Mouse (Mus musculus): ENCODE results near the gene Chst8.

Chst8 gene

DNA sequence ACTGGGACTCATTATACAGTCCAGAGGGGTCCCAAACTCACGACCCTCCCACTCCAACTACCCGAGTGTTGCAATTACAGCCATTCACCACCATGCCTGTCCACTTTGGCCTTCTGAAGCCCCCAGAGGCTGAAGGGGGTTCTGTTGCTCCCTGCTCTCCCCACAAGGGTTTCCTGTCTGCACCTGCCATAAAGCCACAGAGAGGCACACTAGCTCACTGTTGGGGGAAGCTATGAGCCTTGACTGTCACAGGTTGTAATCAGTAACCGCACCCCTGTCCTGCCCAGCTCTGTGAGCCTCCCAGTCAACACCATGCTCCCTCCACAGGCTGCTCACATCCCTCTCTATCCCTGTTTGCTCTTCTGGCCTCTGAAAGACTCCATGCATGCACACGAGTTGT lies 64.0 kb downstream of the Chst8 start:
- no peak for DNase-seq

DNA sequence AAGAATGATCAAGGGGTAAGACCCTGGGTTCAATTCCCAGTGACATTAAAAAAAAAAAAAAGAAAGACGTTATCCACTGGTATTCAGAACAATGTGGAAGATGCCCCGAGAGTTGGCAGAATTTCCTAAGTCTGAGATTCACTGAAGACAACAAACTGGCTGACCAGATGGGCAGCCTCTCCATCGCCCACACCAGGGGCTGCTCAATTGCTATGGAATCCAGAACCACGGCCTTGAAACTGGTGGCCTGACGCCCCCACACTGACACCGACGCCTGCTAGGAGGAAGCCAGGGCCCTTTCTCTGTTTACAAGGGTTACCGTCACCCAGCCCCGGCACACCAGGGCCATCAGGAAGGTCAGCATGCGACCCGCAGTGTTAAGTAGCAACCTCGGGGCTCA lies 64.8 kb downstream of the Chst8 start:
- DNase-seq = no peak

DNA sequence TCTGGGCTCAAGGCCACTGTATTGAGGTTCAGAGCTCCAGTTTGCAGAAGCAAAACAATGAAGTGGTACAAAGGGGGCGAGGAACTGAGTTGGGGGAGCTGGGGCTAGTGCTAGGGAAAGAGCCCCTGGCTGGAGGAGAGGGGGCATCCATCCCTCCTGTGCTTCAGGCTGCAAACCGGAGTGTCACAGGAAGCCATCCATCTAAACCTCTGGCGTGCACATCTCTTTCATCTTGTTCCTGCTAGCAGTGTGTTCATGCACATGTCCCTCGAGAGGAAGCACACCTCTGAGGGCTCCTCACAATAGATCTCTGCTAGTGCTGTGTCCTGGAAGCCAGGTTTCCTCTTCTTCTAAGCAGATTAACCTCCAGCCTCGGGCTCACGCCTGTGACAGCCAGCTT lies 65.9 kb downstream of the Chst8 start:
- peak; percentile 20 for DNase-seq

DNA sequence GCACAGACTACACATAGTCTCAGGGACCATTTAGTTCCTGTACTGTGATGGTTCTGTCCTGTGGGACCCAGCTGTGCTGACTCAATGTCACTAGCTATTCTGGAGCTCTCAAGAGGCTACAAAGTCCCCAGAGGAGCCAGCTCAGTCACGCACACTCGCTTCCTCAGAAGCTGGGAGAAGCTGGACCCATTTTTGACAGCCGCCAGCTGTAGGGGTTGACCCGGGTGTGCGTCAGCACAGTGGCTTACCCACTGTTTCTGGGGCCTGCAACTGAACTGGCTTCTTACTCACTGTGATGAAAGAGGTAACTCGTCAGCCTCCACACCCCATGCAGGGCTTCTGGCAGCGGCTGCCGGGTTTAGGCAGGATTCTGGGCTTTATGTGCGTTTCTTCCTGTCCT lies 66.3 kb downstream of the Chst8 start:
- DNase-seq = peak; percentile 64

DNA sequence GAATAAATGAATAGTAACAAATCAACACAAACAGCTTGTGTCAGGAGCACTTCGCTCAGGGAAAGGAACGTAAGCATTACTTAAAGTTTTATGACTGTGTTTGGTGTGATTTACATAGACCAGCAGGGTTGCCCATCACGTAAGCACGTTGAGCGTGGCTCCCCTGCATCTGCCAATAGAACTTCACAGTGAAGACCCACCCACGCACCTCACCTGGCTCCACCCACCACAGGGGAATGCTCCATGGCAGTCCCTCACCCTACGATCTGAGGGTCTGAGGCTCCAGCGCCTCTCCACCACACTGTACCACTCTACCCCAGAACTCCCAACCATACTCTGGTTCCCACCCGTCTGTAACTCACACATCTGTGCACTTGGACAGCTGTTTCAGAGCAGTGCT lies 67.1 kb downstream of the Chst8 start:
- DNase-seq = no peak

DNA sequence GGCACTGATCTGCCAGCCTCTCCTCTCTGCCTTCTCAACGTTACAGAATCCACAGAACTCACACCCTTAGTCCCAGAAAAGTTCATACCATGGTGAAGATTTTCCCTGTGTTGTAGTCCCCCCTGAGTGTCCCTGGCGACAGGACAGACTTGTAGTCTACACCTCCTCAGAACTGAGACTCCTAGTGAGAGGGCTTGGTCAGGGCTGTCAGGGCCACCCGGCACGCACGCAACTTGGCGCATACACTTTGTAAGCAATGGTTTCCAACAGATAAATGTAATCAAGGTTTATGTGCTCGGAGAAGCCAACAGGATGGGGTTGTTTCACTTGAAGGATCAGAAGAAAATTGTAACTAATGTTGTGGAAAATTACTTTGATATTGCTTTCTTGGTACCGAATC lies 67.5 kb downstream of the Chst8 start:
- DNase-seq = no peak

DNA sequence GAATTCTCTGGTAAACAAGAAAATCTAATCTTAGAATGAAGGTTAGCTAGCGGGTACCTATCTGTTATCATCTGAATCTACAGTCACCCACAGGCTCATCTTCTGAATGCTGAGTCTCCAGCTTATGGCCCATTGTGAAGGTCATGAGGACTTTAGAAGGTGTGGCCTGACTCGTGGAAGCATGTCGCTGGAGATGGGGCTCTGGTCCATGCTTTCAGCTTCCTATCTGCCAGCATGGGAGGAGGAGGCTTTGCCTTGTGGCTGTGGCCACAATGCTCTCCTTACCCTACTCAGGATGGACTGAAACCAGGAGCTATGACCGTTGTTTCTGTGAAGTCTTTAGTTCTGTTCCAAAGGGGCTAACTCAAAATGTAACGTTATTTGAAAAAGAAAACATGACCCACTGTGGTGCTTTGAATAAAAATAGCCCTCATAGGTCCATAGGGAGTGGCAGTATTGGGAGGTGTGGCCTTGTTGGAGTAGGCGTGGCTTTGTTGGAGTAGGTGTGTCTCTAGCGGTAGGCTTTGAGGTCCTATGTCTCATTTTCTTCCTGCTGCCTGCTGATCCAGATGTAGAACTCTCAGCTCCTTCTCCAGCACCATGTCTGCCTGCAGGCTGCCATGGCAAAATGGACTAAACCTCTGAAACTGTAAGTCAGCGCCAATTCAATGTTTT lies 69.0 kb downstream of the Chst8 start:
- no peak for DNase-seq

DNA sequence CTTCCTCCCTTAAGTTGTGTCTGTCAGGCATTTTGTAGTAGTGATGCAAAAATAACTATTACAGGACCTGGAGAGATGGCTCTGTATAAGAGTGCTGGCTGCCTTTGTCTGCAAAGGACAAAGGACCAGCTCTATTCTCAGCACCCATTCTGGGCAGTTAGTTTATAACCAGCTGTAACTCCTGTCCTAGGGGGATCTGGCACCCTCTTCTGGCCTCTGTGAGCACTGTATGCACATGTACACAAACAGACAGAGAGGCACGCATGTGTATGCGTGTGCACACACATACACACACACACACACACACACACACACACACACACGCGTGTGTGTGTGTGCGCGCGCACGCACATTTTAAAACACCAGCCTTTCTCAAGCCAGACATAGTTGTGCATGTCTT lies 73.1 kb downstream of the Chst8 start:
- no peak for DNase-seq

DNA sequence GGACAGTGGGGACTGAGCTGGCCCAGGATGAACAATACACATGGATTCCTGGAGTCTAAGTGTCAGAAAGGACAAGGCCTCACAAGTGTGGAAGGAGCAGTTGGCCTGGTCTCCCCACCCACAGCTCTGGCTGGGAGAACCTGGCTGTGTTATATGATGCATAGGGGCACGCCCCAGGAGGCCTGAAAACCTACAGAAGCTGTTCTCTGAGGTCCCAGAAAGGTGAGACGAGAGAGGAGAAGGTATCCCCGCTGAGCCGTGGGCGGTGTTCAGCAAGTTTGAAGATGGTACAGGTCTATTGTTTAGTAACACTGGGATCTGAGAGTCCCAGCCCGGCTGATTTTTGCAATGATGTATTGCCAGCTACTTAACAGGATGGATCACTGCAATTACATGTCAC lies 75.3 kb downstream of the Chst8 start:
- no peak for DNase-seq

DNA sequence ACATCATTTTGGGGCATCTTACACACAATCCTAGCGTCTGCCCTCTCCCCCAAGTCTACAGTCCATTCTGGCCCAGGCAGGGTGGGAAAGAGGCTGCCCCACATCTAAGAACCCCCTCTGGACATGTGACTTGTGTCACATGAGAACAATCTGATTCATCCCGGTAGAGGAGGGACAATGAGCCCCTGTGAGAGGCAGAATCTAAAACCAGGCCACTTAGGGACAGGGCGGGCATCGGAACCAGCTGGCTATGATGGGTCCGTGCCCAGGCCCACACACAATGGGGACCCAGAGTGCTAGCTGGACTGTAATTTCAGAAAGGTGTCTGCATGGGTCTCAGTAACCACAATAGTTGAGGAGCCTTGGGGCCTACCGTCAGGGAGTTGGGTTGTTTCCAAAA lies 78.2 kb downstream of the Chst8 start:
- DNase-seq = no peak

DNA sequence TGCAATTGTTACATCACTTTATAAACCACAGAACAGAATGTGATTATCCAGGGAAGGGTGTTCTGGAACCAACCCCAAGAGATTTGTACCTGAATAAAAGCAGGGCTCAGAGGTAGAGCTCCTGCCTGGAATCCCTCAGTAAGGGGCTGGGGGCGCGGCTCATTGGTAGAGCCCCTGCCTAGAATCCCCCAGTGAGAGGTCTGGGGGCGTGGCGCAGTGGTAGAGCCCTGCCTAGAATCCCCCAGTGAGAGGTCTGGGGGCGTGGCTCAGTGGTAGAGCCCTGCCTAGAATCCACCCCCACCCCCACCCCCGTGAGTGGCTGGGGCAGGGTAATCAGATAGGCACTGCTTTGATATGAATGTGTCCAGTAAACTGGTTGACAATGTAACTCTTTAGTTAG lies 83.6 kb downstream of the Chst8 start:
- no peak for DNase-seq

DNA sequence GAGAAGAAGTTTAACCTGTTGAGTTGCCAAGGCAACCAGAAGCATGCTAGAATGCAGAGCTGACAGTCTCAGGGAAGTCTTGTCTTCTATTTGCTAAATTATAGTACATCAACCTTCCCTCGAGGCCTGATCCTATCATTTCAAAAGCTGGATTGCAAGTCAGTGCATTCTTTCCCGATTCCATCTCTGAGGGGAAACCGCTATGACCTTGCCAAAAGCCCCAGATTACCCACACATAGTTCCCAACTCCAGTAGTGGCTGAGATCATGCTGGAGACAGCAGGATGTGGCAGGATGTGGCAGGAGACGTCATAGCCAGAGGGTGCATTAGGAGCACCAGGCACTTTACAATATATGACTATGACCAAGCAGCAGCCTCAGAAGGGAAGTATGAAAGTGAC lies 87.3 kb downstream of the Chst8 start:
- DNase-seq = no peak

DNA sequence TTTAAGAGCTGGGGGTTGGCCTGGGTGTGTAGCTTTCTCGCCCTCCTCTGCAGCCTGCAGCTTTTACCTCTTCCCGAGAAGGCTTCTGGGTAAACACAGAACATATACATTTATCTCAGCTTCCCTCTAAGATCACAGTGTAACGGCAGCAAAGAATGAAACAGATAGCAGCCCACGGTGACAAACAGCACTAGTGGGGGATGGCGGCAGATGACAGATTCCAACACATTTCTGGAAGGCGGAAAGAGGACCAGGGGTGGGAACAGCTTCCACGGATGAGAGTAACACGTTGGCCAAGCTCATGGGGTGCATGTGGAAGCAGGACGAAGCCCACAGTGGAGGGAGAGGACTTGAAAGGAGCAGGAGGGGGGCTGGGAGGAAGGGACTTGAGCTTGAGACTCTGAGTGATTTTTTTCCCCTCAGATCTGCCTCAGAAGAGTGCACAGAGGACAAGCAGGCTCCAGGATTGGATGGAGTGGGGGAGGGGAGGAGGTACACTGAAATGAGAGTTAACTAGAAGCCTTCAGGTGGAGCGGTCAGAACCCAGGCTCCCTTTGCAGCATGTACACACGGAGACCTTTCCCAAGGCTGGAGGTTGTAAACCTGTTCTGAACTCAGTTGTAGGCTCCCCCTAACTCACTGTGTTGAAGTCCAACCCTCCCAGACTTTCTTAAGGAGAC lies 89.8 kb downstream of the Chst8 start:
- no peak for DNase-seq

DNA sequence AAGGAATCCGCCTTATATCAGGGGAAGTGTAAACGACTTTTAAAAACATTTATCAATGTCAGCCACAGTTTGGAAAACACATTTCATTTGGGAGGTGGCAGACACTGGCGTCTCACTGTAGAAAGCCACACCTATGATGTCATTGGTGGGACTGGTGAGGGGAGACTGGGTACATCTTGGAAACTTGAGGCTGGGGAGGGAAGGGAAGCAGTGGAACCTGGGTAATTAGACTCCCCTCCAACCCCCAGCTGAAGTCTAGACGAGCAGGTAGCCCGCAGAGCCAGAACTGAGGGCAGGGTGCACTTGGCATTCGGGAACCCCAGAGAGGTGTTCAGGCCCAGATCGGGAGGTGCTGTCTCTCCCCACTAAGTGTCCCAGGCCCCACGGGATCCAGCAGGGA lies 90.4 kb downstream of the Chst8 start:
- no peak for DNase-seq

DNA sequence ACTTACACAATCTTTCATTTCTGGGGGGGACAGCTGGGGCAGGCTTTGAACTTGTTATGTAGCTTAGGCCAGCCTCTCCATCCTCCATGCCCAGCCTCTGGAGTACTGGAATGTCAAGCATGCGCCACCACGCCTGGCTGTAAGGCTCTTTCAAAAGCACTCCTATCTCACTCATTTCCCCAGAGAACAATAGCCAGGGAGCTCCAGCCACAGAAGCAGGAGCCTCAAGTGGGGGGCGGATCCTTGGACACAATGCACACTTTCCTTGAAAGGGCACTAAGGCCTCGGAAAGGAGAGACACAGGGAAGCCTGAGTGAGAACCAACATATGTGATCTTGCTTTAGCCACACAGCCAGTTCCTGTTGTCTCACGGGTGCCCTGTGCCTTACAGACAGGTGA lies 90.9 kb downstream of the Chst8 start:
- DNase-seq = peak; percentile 26

DNA sequence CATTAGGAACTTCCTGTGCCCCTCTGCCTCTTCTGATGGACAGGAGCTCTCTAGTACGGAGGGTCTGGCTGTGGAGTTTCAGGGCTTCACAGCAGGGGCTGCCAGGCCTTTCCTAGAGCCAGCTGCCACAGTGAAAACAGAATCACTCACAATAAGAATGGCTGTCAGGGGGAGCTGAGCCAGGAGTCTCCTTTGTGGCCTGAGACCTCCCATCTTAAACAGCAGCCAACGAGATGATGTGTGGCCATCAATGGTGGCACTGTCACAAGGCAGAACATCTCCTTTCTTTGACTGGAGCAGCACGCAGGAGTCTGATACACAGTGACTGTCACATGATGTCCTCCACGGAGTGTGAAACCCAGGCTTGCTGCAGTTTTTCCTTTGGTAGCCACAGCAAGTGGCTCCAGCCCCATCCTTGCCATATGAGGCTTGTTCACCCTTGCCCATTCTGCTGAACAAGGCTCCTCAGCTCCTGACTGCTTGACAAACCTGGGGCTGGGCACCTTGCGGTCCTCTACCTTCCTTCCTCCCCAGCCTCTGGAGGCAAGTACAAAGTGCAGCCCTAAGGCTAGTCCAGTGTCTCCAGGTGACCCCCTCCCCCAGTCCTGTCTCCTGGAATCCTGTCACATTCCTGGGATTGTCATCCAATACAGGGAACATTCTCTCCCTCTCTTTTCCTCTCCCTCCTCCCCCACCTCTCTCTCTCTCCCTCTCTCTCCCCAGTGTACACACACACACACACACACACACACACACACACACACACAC lies 91.4 kb downstream of the Chst8 start:
- DNase-seq = no peak

DNA sequence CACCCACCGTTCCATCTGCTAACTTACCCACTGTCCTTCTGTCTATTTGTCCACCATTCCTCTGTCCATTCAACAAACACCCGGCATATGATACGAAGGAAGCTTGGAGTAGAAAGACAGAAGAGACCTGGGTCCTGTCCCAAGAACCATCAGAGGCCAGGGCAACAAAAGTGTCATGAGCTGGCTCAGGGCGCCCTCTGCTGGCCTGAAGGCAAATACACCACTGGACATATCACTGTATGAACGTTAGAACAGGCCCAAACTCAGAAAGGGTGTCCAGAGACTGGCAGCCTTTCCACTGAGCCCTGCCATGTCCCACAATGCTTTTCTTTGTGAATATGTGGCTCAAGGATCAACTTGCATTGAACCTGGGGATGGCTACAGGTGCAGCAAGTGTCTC lies 92.9 kb downstream of the Chst8 start:
- peak; percentile 78 for DNase-seq

DNA sequence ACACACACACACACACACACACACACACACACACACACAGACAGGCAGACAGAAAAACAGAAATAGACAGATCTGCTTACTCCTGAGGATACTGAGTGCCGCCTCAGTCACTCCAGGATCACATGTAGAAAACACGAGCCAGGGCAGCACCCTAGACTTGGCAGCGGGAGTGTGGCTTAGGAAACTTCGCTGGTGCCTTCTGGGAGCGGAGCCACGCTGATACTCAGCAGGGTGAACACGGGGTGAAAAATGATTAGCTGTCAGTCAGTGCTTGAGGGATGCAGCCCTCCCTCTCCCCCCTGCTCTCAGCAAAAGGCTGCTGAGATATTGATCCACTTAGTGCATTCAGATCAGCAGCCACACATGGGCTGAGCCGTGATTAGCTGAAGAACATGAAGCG lies 93.9 kb downstream of the Chst8 start:
- peak; percentile 25 for DNase-seq

DNA sequence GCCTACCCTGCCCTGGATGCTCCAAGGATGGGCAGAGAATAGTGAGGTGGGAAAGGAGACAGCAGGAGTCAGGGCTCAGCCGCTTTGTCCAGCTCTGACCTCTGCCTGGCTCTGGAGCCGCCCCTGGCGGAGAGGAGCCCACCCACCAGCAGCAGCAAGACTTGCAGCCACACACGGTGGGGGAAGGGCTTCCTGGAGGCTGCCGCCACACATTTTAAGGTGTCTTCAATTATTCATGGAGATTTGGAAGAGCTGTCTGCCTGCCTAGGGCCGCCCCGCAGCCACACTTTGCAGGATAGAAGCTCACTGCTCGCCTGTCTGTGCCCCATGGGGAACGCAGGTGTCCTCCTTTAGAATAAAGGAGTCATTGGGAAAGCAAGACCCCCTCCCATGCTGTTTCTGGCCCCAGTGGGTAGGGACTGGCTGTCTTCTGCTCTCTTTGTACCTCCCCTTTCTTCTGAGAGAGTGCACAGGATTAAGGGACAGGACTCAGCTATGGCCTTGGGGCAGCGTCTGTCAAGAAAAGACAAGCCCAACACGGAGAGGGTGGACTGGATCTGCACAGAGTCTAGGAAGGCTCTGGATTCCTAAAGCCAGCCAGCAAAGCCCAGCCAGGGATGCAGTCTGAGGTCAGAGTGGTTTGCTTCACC lies 95.2 kb downstream of the Chst8 start:
- DNase-seq = no peak

DNA sequence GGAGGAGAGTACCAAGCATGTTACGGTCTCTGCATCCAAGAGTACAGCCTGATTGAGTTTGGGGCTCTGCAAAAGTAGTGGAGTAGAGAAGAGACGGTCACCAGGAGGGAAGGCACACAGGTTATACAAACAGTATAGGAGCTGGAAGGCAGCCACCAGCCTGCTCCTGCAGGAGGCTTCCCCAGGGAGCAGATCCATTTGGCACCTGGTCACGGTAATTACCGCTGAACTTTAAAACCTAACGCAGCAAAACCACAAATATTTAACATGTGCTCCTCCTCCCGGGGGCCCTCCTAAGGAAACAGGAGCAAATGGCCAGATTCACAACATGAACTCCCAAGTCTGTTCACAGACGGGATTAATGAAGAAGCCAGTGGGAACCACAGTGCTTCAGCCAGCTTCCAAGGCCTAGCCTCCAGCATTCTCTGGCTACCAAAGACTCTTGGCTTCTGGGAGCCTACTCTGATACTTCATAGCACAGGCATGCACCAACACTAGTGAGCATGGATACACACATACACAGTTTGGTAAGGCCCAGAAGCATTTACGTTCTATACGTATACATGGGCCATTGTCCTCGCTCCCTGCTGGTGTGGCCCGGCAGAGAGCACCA lies 97.6 kb downstream of the Chst8 start:
- DNase-seq = peak; percentile 94

DNA sequence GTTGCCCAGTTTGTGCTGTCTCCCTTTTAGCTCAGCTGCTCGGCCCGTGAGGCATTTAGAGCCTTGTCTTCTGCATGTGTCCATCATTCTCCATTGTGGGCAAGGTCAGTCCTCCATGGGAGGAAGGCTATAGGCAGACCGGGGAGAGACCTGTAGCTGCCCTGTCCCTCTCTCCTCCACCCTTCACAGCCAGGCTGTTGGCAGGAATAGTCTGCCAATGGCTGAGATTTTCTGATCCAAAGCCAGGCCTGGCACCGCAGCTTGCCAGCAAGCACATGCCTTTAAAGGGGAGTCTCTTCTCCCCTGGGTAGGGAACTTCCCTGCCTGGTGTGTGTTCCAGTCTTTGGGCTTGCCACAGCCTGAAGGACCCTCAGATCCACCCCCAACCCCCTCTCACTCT lies 103.4 kb downstream of the Chst8 start:
- no peak for DNase-seq

DNA sequence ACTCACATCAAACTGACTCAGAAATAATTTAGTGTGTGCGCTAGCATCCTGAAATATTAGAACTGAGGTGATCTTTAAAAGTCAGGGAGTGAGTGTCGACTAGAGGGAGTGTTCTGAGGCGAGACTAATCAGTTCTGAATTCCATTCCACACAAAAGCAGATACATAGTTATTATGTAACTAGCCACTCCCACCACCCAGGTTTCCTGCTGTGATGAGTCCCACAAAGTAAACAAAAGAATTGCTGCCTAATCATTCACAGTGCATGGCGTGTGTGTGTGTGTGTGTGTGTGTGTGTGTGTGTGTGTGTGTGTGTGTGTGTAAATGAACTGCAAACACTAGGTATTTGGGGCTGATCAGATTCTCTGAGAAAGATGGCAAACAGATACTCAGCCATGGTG lies 108.1 kb downstream of the Chst8 start:
- DNase-seq = peak; percentile 50

DNA sequence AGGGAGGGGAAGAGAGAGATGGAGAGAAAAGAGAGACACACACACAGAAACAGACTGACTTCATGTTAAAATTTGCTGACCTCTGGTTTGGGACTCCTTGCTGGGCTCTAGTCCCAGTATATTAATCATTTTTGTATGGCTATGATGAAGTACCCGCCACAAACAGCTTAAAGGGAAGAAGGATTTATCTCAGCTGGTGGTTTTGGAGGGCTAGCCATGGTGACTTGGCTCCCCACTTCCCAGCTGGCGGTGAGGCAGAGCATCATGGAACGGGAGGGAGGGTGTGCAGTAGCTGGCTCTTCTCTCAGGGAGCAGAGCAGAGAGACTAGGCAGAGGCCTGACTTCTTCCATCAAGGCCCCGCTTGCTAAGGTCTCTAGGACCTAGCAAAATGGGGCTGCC lies 109.1 kb downstream of the Chst8 start:
- DNase-seq = no peak

Measured in kidney, adult 9 months (tissue).